Mouse (Mus musculus) CH12.LX (cell line): ENCODE data around the gene Me3. TPM values are rescaled to one million over a fixed set of nuclear protein-coding genes. Genes with fewer than 3 reads are reported as not detected.
A peak's percentile ranks its signal among the peaks of the same experiment; 100 is the strongest.

ENCODE experiments used
- DNase-seq: peaks from one replicate; pipeline ENCODE4 v3.0.0-alpha.2; 2013; ENCODE audit errors: extremely low read depth
- H3K27ac ChIP-seq: 2 replicates; pipeline ENCODE4 v1.5.1; 2012; ENCODE audit warnings: low read depth, mild to moderate bottlenecking, control low read depth, moderate library complexity; ENCODE audit not compliant: insufficient read depth
- H3K27me3 ChIP-seq: replicated peaks from 2 replicates; pipeline ENCODE3; 2012; ENCODE audit warnings: inconsistent platforms
- H3K36me3 ChIP-seq, 2 experiments: replicated peaks in 1 of 2; 2 replicates each; pipeline versions ENCODE3 to v1.6.1; 2012; ENCODE audit warnings: inconsistent platforms in 1 of 2, low read length in 1 of 2, mild to moderate bottlenecking in 1 of 2, mixed read lengths in 1 of 2, moderate library complexity in 1 of 2; ENCODE audit not compliant: control insufficient read depth in 1 of 2, insufficient read depth in 1 of 2
- H3K4me1 ChIP-seq, 2 experiments: 2 replicates each; pipeline ENCODE4 v1.6.1; 2012; ENCODE audit warnings: inconsistent platforms in 1 of 2, moderate library complexity in 1 of 2; ENCODE audit not compliant: insufficient read depth in 2 of 2, control insufficient read depth in 1 of 2
- H3K4me2 ChIP-seq: 2 replicates; pipeline ENCODE4 v1.6.1; 2012; ENCODE audit warnings: low read depth, mild to moderate bottlenecking, control low read depth; ENCODE audit not compliant: poor library complexity, insufficient read depth, severe bottlenecking
- H3K4me3 ChIP-seq, 3 experiments: fragments of 150-350 bp in 1 of 3; sonication (generic) in 1 of 3; replicated peaks in 1 of 3; 2 replicates each; pipeline versions ENCODE3 to v1.5.1; 2011 to 2012; ENCODE audit warnings: low read depth in 2 of 3, low read length in 2 of 3, mild to moderate bottlenecking in 2 of 3, moderate library complexity in 2 of 3, control low read depth in 1 of 3, improper control_type of control experiment in 1 of 3, inconsistent platforms in 1 of 3, mixed read lengths in 1 of 3; ENCODE audit not compliant: poor library complexity in 1 of 3
- H3K79me2 ChIP-seq: replicated peaks from 2 replicates; pipeline ENCODE4 v1.6.1; 2012; ENCODE audit warnings: mild to moderate bottlenecking, moderate library complexity; ENCODE audit not compliant: control insufficient read depth, poor library complexity, insufficient read depth, severe bottlenecking; ENCODE audit errors: extremely low read depth
- H3K9ac ChIP-seq: 2 replicates; pipeline ENCODE4 v1.6.1; 2012; ENCODE audit warnings: low read depth, mild to moderate bottlenecking, control low read depth, moderate library complexity; ENCODE audit not compliant: insufficient read depth
- H3K9me3 ChIP-seq: replicated peaks from 2 replicates; pipeline ENCODE3; 2012; ENCODE audit warnings: low read length, inconsistent platforms, mixed read lengths
- BHLHE40 ChIP-seq: IDR thresholded peaks from 2 replicates; pipeline ENCODE4 v1.6.1; 2011; ENCODE audit warnings: mild to moderate bottlenecking, low read depth, low read length, improper control_type of control experiment
- CHD1 ChIP-seq: IDR thresholded peaks from 2 replicates; pipeline ENCODE4 v1.6.1; 2012; ENCODE audit warnings: low read depth, low read length, improper control_type of control experiment, inconsistent platforms
- CHD2 ChIP-seq: IDR thresholded peaks from 2 replicates; pipeline ENCODE4 v1.6.1; 2011; ENCODE audit warnings: low read length, improper control_type of control experiment
- CTCF ChIP-seq, 2 experiments: IDR thresholded peaks in 1 of 2; conservative IDR thresholded peaks in 1 of 2; 2 replicates each; pipeline ENCODE4 v1.5.1; 2011 to 2012; ENCODE audit warnings: low read depth in 2 of 2, low read length in 2 of 2, improper control_type of control experiment in 1 of 2, inconsistent platforms in 1 of 2, mild to moderate bottlenecking in 1 of 2, moderate library complexity in 1 of 2
- E2F4 ChIP-seq: IDR thresholded peaks from 2 replicates; pipeline ENCODE4 v1.6.1; 2011; ENCODE audit warnings: low read depth, low read length, improper control_type of control experiment; ENCODE audit not compliant: insufficient replicate concordance
- ELF1 ChIP-seq: IDR thresholded peaks from 2 replicates; pipeline ENCODE4 v1.6.1; 2014; ENCODE audit warnings: low read depth, mild to moderate bottlenecking, inconsistent platforms, low read length, improper control_type of control experiment
- EP300 ChIP-seq: IDR thresholded peaks from 2 replicates; pipeline ENCODE4 v1.6.1; 2011; ENCODE audit warnings: low read length, improper control_type of control experiment
- ETS1 ChIP-seq: conservative IDR thresholded peaks from 2 replicates; pipeline ENCODE4 v1.6.1; 2012; ENCODE audit warnings: low read depth, mild to moderate bottlenecking, inconsistent platforms, low read length, improper control_type of control experiment, moderate library complexity
- GABPA ChIP-seq: IDR thresholded peaks from 2 replicates; pipeline ENCODE4 v1.6.1; 2012; ENCODE audit warnings: low read depth, low read length, improper control_type of control experiment, inconsistent platforms; ENCODE audit not compliant: insufficient replicate concordance
- HCFC1 ChIP-seq: IDR thresholded peaks from 2 replicates; pipeline ENCODE4 v1.6.1; 2012; ENCODE audit warnings: low read depth, mild to moderate bottlenecking, inconsistent platforms, low read length, improper control_type of control experiment
- IRF4 ChIP-seq: IDR thresholded peaks from 2 replicates; pipeline ENCODE4 v1.6.1; 2014; ENCODE audit warnings: low read depth, mild to moderate bottlenecking, inconsistent platforms, low read length, improper control_type of control experiment
- JUN ChIP-seq: IDR thresholded peaks from 2 replicates; pipeline ENCODE4 v1.6.1; 2011; ENCODE audit warnings: low read depth, mild to moderate bottlenecking, low read length, improper control_type of control experiment, moderate library complexity; ENCODE audit not compliant: insufficient read depth
- JUND ChIP-seq: conservative IDR thresholded peaks from 2 replicates; pipeline ENCODE4 v1.6.1; 2011; ENCODE audit warnings: low read depth, low read length, improper control_type of control experiment
- KAT2A ChIP-seq: IDR thresholded peaks from 2 replicates; pipeline ENCODE4 v1.6.1; 2012; ENCODE audit warnings: low read length, improper control_type of control experiment, inconsistent platforms; ENCODE audit not compliant: insufficient replicate concordance
- MAX ChIP-seq: IDR thresholded peaks from 2 replicates; pipeline ENCODE4 v1.6.1; 2011; ENCODE audit warnings: low read length, improper control_type of control experiment
- MEF2A ChIP-seq: IDR thresholded peaks from 2 replicates; pipeline ENCODE4 v1.6.1; 2014; ENCODE audit warnings: low read depth, mild to moderate bottlenecking, inconsistent platforms, low read length, improper control_type of control experiment, borderline replicate concordance
- MXI1 ChIP-seq: IDR thresholded peaks from 2 replicates; pipeline ENCODE4 v1.6.1; 2011; ENCODE audit warnings: mild to moderate bottlenecking, low read depth, low read length, improper control_type of control experiment
- MYC ChIP-seq: IDR thresholded peaks from 2 replicates; pipeline ENCODE4 v1.6.1; 2011; ENCODE audit warnings: low read depth, mild to moderate bottlenecking, improper control_type of control experiment, low read length
- NELFE ChIP-seq: IDR thresholded peaks from 2 replicates; pipeline ENCODE4 v1.6.1; 2011; ENCODE audit warnings: low read depth, low read length, improper control_type of control experiment
- NRF1 ChIP-seq: IDR thresholded peaks from 2 replicates; pipeline ENCODE4 v1.6.1; 2014; ENCODE audit warnings: low read depth, mild to moderate bottlenecking, inconsistent platforms, low read length, improper control_type of control experiment, moderate library complexity
- PAX5 ChIP-seq: IDR thresholded peaks from 2 replicates; pipeline ENCODE4 v1.6.1; 2012; ENCODE audit warnings: low read length, inconsistent platforms, mixed read lengths
- RAD21 ChIP-seq: IDR thresholded peaks from 2 replicates; pipeline ENCODE4 v1.6.1; 2011; ENCODE audit warnings: low read depth, mild to moderate bottlenecking, low read length, improper control_type of control experiment, moderate library complexity
- SIN3A ChIP-seq: IDR thresholded peaks from 2 replicates; pipeline ENCODE4 v1.6.1; 2012; ENCODE audit warnings: low read length, improper control_type of control experiment, inconsistent platforms
- SMC3 ChIP-seq: IDR thresholded peaks from 2 replicates; pipeline ENCODE4 v1.6.1; 2011; ENCODE audit warnings: low read depth, low read length, improper control_type of control experiment
- TBP ChIP-seq: conservative IDR thresholded peaks from 2 replicates; pipeline ENCODE4 v1.6.1; 2011; ENCODE audit warnings: low read depth, low read length, improper control_type of control experiment
- UBTF ChIP-seq: IDR thresholded peaks from 2 replicates; pipeline ENCODE4 v1.6.1; 2012; ENCODE audit warnings: low read depth, mild to moderate bottlenecking, inconsistent platforms, low read length, improper control_type of control experiment, moderate library complexity
- USF1 ChIP-seq: IDR thresholded peaks from 2 replicates; pipeline ENCODE4 v1.6.1; 2014; ENCODE audit warnings: low read depth, mild to moderate bottlenecking, inconsistent platforms, low read length, improper control_type of control experiment
- USF2 ChIP-seq: conservative IDR thresholded peaks from 2 replicates; pipeline ENCODE4 v1.6.1; 2011; ENCODE audit warnings: low read depth, low read length, improper control_type of control experiment
- ZMIZ1 ChIP-seq: IDR thresholded peaks from 2 replicates; pipeline ENCODE4 v1.6.1; 2012; ENCODE audit warnings: low read depth, mild to moderate bottlenecking, inconsistent platforms, low read length, improper control_type of control experiment
- ZNF384 ChIP-seq: IDR thresholded peaks from 2 replicates; pipeline ENCODE4 v1.6.1; 2012; ENCODE audit warnings: low read depth, low read length, improper control_type of control experiment, inconsistent platforms
- dilution Hi-C: fragments of 300-500 bp; cut with MboI; formaldehyde crosslinking; loops from 2 replicates; pipeline ENCODE4 v1.14.3; 2020; ENCODE audit warnings: low sequenced_read_pairs; ENCODE audit not compliant: extremely low pct_unique_long_range_greater_than_20kb, extremely low pct_ligation_motif_present
- in situ Hi-C: fragments of 300-500 bp; cut with MboI; formaldehyde crosslinking; loops from 3 replicates; pipeline ENCODE4 v1.14.3; 2019; ENCODE audit warnings: low sequenced_read_pairs, low pct_ligation_motif_present, low pct_unique_long_range_greater_than_20kb, mixed read lengths
- polyA plus RNA-seq: library from polyadenylated mRNA; unstranded; fragments of >175 nt; gene quantifications from 2 replicates; pipeline ENCODE4 v1.2.1, GENCODE M21; 2012; ENCODE audit warnings: low read depth; ENCODE audit not compliant: insufficient read length
- total RNA-seq, 2 experiments: library from RNA; depleted of rRNA; stranded (reverse); fragments of 300-350 nt in 1 of 2; fragments of >200 nt in 1 of 2; gene quantifications; 2 replicates each; pipeline ENCODE4 v1.2.3; 2012 to 2014

The Me3 gene
- total and polyA plus RNA-seq, 3 experiments = not detected

GRCm38 (mm10) chr7:89772906-89773305 is 140.7 kb downstream of the Me3 start:
- Histone ChIP-seq H3K27me3 (no peaks in the 10 kb centered on the region), H3K36me3 (no peaks in the 10 kb centered on the region), H3K9me3 (no peaks in the 10 kb centered on the region), H3K79me2 (no peaks in the 10 kb centered on the region), H3K4me2 (no peak overlapping the region), H3K4me1 (no peaks in the 10 kb centered on the region; a peak in 1 of 4 replicates), H3K27ac (no peak overlapping the region), H3K4me3 (no peak overlapping the region), H3K9ac (no peak overlapping the region)
- in situ Hi-C loops (no loop called here), dilution Hi-C loops (no loop called here)
- TF ChIP-seq ELF1 (no peak), CHD1 (no peak), MAX (no peak), RAD21 (no peak), MEF2A (no peak), KAT2A (no peak), USF2 (no peak), JUND (no peak), SMC3 (no peak), SIN3A (no peak), TBP (no peak), MXI1 (no peak), JUN (no peak), USF1 (no peak), GABPA (no peak), CTCF (conservative IDR thresholded peaks at IDR 0.05 in 1 of 2, IDR thresholded peaks at IDR 0.05 in 1 of 2; ENCODE audit: low read depth in 2 of 2, low read length in 2 of 2) (no peak), IRF4 (no peak), ETS1 (no peak), HCFC1 (no peak), ZNF384 (no peak)
- no peak for DNase-seq

- dilution Hi-C loops (no loop called here), in situ Hi-C loops (no loop called here)
- H3K4me3 ChIP-seq = no peak overlapping the region
- no peaks in the 10 kb centered on the region for H3K79me2 ChIP-seq
- no peaks in the 10 kb centered on the region; a peak in 1 of 4 replicates for H3K4me1 ChIP-seq
- no peak for TF ChIP-seq GABPA
- TF ChIP-seq JUN = no peak
- no peak for TF ChIP-seq SMC3
- no peak for TF ChIP-seq CTCF (conservative IDR thresholded peaks at IDR 0.05 in 1 of 2, IDR thresholded peaks at IDR 0.05 in 1 of 2; ENCODE audit: low read depth in 2 of 2, low read length in 2 of 2)
- no peak for TF ChIP-seq UBTF
- TF ChIP-seq BHLHE40 = no peak
- no peak for TF ChIP-seq IRF4
- no peak for TF ChIP-seq NELFE
- no peak for TF ChIP-seq ETS1
- TF ChIP-seq E2F4 = no peak
- no peak for TF ChIP-seq ZNF384
- no peak for TF ChIP-seq HCFC1
- TF ChIP-seq USF2 = no peak
- no peak for TF ChIP-seq ZMIZ1
- no peak for TF ChIP-seq TBP
- TF ChIP-seq EP300 = no peak
- no peak for TF ChIP-seq CHD2
- TF ChIP-seq MYC = no peak
- no peak for TF ChIP-seq NRF1
- TF ChIP-seq PAX5 = no peak
- DNase-seq = no peak
- no peaks in the 10 kb centered on the region for H3K27me3 ChIP-seq
- H3K9ac ChIP-seq = no peak overlapping the region
- H3K4me2 ChIP-seq = peak overlapping the region; percentile 14; the same call in 1 of the 2 replicates
- no peak overlapping the region for H3K27ac ChIP-seq
- no peaks in the 10 kb centered on the region for H3K36me3 ChIP-seq
- H3K9me3 ChIP-seq = no peaks in the 10 kb centered on the region
Observed at GRCm38 (mm10) chr7:89773352-89773921, 141.2 kb downstream of the Me3 start.
